Mouse (Mus musculus) intestine, embryonic 14.5 days (tissue): ENCODE measurements at regions not wholly inside any gene's neighbourhood (a gene's known extent, or its start where the extent isn't known, plus 50 kb on each side); places are given as distances from the start of the nearest gene placed in this dataset.

Source experiments
- ATAC-seq: fragments of 200-750 bp; cut with Nextera tagmentation; replicated peaks from 2 replicates; pipeline ENCODE4 v1.8.0; 2017; ENCODE audit warnings: low read depth, moderate number of reproducible peaks, moderate TSS enrichment, moderate library complexity; ENCODE audit not compliant: low FRiP score, low TSS enrichment
- DNase-seq: peaks from one replicate; pipeline ENCODE4 v3.0.0-alpha.2; 2018; ENCODE audit warnings: low spot score
- H3K27ac ChIP-seq: fragments of 300-500 bp; sonication (generic); 2 replicates; pipeline ENCODE4 v1.5.1; 2014; ENCODE audit warnings: low read depth, mild to moderate bottlenecking, control low read depth
- H3K27me3 ChIP-seq: fragments of 300-500 bp; sonication (generic); replicated peaks from 2 replicates; pipeline ENCODE4 v1.6.1; 2014; ENCODE audit warnings: low read length, control low read depth; ENCODE audit not compliant: control insufficient read depth, insufficient read depth
- H3K36me3 ChIP-seq: fragments of 300-500 bp; sonication (generic); 2 replicates; pipeline ENCODE4 v1.6.1; 2014; ENCODE audit warnings: low read length, control low read depth; ENCODE audit not compliant: control insufficient read depth, insufficient read depth
- H3K4me1 ChIP-seq: fragments of 300-500 bp; sonication (generic); replicated peaks from 2 replicates; pipeline ENCODE4 v1.6.1; 2014; ENCODE audit warnings: low read length, control low read depth, mixed read lengths; ENCODE audit not compliant: control insufficient read depth, insufficient read depth
- H3K4me2 ChIP-seq: fragments of 300-500 bp; sonication (generic); 2 replicates; pipeline ENCODE4 v1.6.1; 2014; ENCODE audit warnings: low read length
- H3K4me3 ChIP-seq: fragments of 300-500 bp; sonication (generic); 2 replicates; pipeline ENCODE4 v1.5.1; 2014; ENCODE audit warnings: low read depth, low read length, control low read depth, mixed read lengths
- H3K9ac ChIP-seq: fragments of 300-500 bp; sonication (generic); 2 replicates; pipeline ENCODE4 v1.6.1; 2014; ENCODE audit warnings: mild to moderate bottlenecking, low read length
- H3K9me3 ChIP-seq: fragments of 300-500 bp; sonication (generic); 2 replicates; pipeline ENCODE4 v1.6.1; 2016; ENCODE audit warnings: low read length, control low read depth; ENCODE audit not compliant: control insufficient read depth
- WGBS: fragments of 180-500 bp; shearing (Covaris S2); extraction: QIAGEN DNeasy Blood & Tissue Kit; methylation state at CpG from one replicate; pipeline ENCODE4 v1.1.7; 2014; 5-methylcytosine and 5-hydroxymethylcytosine counted together

DNA sequence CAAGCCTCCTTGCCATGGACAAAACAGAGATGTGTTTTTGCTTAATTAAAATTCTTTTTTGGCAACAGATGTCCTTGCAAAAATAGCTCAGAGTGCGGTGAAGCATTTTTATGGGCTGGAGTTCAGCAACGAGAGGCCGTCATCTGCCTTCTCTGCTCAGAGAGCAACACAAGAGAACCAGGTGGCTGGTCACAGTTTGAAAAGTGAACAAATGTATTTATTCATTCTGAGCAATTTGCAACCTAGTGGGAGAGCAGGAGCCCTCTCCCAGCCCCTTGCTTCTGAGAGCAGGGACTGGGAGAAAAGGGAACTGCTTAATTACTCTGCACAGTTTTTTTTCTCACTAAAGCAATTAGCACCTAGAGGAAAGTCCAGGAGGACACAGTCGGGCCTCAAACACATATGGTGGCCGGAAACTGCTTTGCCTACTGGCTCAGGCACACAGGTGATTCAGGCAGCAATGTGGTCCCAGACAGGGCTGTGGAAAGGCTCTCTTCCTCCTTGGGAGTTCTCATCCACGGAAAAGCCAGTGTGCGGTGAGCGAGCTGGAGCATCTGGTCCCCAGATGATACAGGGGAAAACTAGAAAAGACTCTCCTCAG lies 714.9 kb upstream of the Acvr2a start:
- 50% methylated on average over 8 of the region's 8 CpGs for WGBS
- Histone ChIP-seq H3K27ac (no peak overlapping the region), H3K9ac (no peak overlapping the region), H3K4me2 (no peak overlapping the region), H3K9me3 (no peaks in the 10 kb centered on the region), H3K4me1 (no peaks in the 10 kb centered on the region; the same call in 1 of the 2 replicates), H3K4me3 (no peak overlapping the region), H3K27me3 (no peaks in the 10 kb centered on the region), H3K36me3 (no peaks in the 10 kb centered on the region)
- no peak for ATAC-seq
- DNase-seq, result no peak

GRCm38 (mm10) chr2:48123662-48124061 lies 690.2 kb upstream of the Acvr2a start:
- DNase-seq, result no peak
- Histone ChIP-seq H3K4me2 (no peak overlapping the region), H3K9me3 (no peaks in the 10 kb centered on the region), H3K27me3 (no peaks in the 10 kb centered on the region), H3K36me3 (no peaks in the 10 kb centered on the region), H3K4me3 (no peak overlapping the region), H3K4me1 (no peaks in the 10 kb centered on the region), H3K27ac (no peak overlapping the region), H3K9ac (no peak overlapping the region)
- whole genome bisulfite sequencing, result 40% methylated on average over 7 of the region's 7 CpGs
- ATAC-seq, result no peak

DNA sequence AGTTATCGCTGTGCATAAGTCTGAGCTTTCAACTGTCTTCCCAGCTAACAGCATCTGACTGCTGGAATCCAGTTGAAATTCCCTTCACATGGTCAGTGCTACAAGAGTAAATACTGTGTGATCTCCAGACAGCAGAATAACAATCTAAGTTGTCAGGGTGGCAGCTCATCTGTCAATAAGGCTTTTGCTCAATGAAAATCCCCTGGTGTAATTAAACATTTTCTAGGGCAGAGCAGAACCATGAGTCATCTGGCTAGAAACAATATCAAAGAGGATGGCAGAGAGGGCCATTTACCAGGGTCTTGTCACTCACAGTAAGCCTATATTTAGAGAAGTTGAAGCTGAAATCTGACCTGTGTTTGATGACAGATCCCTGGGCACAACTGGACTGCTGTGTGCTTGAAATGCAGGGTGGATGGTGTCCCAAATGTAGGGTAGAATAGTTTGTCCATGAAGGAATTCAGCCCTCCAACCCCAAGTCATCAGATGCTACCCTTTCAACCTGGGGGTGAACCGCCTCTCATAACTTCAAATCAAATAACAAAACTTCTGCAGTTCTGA lies 675.8 kb upstream of the Acvr2a start:
- no peaks in the 10 kb centered on the region for H3K27me3 ChIP-seq
- ATAC-seq (no peak), DNase-seq (no peak)
- H3K4me2 ChIP-seq, result no peak overlapping the region
- WGBS, result 92% methylated on average over 2 of the region's 2 CpGs
- H3K4me3 ChIP-seq, result no peak overlapping the region
- no peaks in the 10 kb centered on the region for H3K9me3 ChIP-seq
- no peaks in the 10 kb centered on the region for H3K4me1 ChIP-seq
- no peak overlapping the region for H3K9ac ChIP-seq
- no peaks in the 10 kb centered on the region for H3K36me3 ChIP-seq
- no peak overlapping the region for H3K27ac ChIP-seq

DNA sequence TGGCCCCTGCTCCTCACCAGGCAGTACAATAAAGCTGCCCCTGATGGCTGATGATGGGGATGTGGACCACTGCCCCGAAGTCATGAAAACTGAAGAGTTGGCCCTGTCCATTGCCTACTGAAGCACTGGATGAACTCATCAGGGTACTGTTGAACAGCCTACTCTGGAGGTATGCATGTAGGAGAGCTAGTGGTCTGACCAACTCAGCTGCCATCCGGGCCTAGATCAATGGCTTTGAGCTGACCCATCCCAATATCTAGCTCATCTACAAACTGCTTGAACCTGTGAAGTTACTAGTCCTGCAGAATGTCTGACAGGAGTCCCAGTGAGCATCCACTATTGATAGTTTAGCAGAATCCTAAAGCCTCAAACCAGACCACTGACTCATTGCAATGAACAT lies 672.6 kb upstream of the Acvr2a start:
- Histone ChIP-seq H3K36me3 (no peaks in the 10 kb centered on the region), H3K9me3 (no peaks in the 10 kb centered on the region), H3K4me3 (no peak overlapping the region), H3K4me2 (no peak overlapping the region), H3K27ac (no peak overlapping the region), H3K4me1 (no peaks in the 10 kb centered on the region), H3K9ac (no peak overlapping the region), H3K27me3 (no peaks in the 10 kb centered on the region)
- ATAC-seq (no peak), DNase-seq (no peak)
- WGBS, result 94% methylated on average over 2 of the region's 2 CpGs

GRCm38 (mm10) chr2:48154706-48155105 lies 659.2 kb upstream of the Acvr2a start:
- H3K27ac ChIP-seq, result no peak overlapping the region
- H3K36me3 ChIP-seq, result no peaks in the 10 kb centered on the region
- DNase-seq (no peak), ATAC-seq (no peak)
- no peaks in the 10 kb centered on the region for H3K9me3 ChIP-seq
- H3K4me2 ChIP-seq, result no peak overlapping the region
- no peaks in the 10 kb centered on the region for H3K4me1 ChIP-seq
- no peaks in the 10 kb centered on the region for H3K27me3 ChIP-seq
- no peak overlapping the region for H3K4me3 ChIP-seq
- WGBS, result 80% methylated on average over 3 of the region's 3 CpGs
- H3K9ac ChIP-seq, result no peak overlapping the region

- no peak overlapping the region for H3K4me2 ChIP-seq
- H3K27me3 ChIP-seq, result no peaks in the 10 kb centered on the region
- no peaks in the 10 kb centered on the region for H3K9me3 ChIP-seq
- H3K9ac ChIP-seq, result no peak overlapping the region
- WGBS, result 43% methylated on average over 1 of the region's 1 CpGs
- H3K4me3 ChIP-seq, result no peak overlapping the region
- no peaks in the 10 kb centered on the region for H3K4me1 ChIP-seq
- H3K27ac ChIP-seq, result no peak overlapping the region
- ATAC-seq, result no peak
- no peak for DNase-seq
- no peaks in the 10 kb centered on the region for H3K36me3 ChIP-seq
Observed at GRCm38 (mm10) chr2:48172626-48173025, 641.3 kb upstream of the Acvr2a start.

DNA sequence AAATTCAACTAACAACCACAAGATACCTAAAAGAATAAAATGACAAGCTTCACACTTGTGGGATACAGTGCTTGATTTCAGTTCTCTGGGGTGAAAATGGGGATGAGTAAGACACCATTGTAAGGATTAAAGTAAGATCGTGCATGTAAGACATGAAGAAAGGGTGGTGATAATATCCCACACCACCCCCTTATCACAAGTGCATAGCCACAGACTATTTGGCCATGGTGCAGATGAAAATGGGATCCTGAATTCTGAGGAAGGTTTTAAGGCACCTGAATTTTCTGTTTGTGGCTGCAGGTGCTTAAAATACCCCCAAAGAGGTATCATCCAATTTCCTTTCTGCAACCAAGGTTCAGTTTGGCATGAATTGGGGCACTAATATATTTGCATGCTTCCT lies 627.7 kb upstream of the Acvr2a start:
- Histone ChIP-seq H3K27me3 (no peaks in the 10 kb centered on the region), H3K4me3 (no peak overlapping the region), H3K9ac (no peak overlapping the region), H3K27ac (no peak overlapping the region), H3K4me1 (no peaks in the 10 kb centered on the region), H3K9me3 (no peaks in the 10 kb centered on the region), H3K4me2 (no peak overlapping the region), H3K36me3 (no peaks in the 10 kb centered on the region)
- ATAC-seq, result no peak
- WGBS, result 91% methylated on average over 1 of the region's 1 CpGs
- no peak for DNase-seq

DNA sequence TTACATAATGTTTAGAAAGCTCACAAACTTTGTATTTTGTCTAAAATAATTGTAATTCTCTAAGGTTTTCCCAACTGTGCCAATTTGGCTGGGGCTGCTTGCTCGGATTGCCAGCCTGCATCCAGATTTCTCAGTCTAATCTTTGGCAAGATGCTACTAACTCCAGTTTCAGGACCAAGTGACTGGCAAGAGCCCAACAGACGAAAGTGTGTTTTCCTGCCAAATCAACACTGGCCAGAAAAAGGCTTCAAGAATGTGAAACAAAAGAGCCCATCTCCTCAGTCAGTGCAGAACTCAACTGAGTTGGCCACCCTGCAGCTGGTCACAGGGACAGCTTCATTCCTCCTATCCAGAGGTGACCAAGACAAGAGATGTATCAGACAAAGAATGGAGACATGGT lies 627.3 kb upstream of the Acvr2a start:
- Histone ChIP-seq H3K9ac (no peak overlapping the region), H3K4me3 (no peak overlapping the region), H3K9me3 (no peaks in the 10 kb centered on the region), H3K27ac (no peak overlapping the region), H3K27me3 (no peaks in the 10 kb centered on the region), H3K36me3 (no peaks in the 10 kb centered on the region), H3K4me1 (no peaks in the 10 kb centered on the region), H3K4me2 (no peak overlapping the region)
- no peak for DNase-seq
- ATAC-seq, result no peak
- whole genome bisulfite sequencing, result 78% methylated on average over 2 of the region's 2 CpGs

GRCm38 (mm10) chr2:48211804-48212203 lies 602.1 kb upstream of the Acvr2a start:
- ATAC-seq (no peak), DNase-seq (no peak)
- no peaks in the 10 kb centered on the region for H3K4me1 ChIP-seq
- H3K27me3 ChIP-seq, result no peaks in the 10 kb centered on the region
- no peak overlapping the region for H3K4me2 ChIP-seq
- WGBS, result 57% methylated on average over 1 of the region's 1 CpGs
- no peak overlapping the region for H3K4me3 ChIP-seq
- no peak overlapping the region for H3K27ac ChIP-seq
- H3K9me3 ChIP-seq, result peaks cover 6% of the 10 kb centered on the region; the same call in 1 of the 2 replicates
- H3K9ac ChIP-seq, result no peak overlapping the region
- no peaks in the 10 kb centered on the region for H3K36me3 ChIP-seq
